Mouse (Mus musculus) ES-E14 (cell line): ENCODE data around the gene Cd163l1.

Experiments
- HCFC1 ChIP-seq: IDR thresholded peaks from 2 replicates; pipeline ENCODE4 v1.6.1; 2012; ENCODE audit warnings: low read length, inconsistent platforms, borderline replicate concordance; ENCODE audit not compliant: insufficient read depth
- ZC3H11A ChIP-seq: IDR thresholded peaks from 2 replicates; pipeline ENCODE4 v1.6.1; 2012; ENCODE audit warnings: low read depth, mild to moderate bottlenecking, inconsistent platforms, low read length, borderline replicate concordance
- ZNF384 ChIP-seq: IDR thresholded peaks from 2 replicates; pipeline ENCODE4 v1.6.1; 2012; ENCODE audit warnings: low read depth, low read length, inconsistent platforms

- TF ChIP-seq ZC3H11A = no peak
- no peak for TF ChIP-seq HCFC1
- no peak for TF ChIP-seq ZNF384
These were observed 17.0 kb upstream of the Cd163l1 start for GRCm38 (mm10) chr7:140201090-140201489.
